ENCODE assay signal across 8 mouse cellular contexts in the genomic region with DNA sequence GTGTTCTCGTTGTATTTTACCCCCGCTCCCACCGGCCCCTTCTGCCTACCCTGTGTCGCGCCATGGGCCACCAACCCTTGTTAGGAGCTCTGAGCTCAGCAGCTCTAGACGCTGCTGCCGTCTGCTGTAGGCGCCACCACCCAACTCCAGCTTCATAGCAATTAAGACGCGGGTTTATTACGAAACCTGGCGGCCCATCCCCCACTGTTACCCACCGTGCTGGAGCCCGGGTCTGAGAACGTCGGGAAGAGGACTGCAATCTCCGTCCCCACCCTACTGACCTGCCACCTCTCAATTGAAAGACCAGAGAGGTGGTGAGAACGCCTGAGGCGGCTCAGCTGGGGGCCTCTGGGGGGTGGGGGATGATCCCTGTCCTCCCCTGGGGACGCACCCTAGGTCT. TPM values are rescaled to one million over a fixed set of nuclear protein-coding genes. Genes with fewer than 3 reads are reported as not detected.
A peak's percentile ranks its signal among the peaks of the same experiment; 100 is the strongest.
DNase-seq lines count a peak whose midpoint lies in the region; ATAC-seq lines count a peak whose summit lies in the region.

No protein-coding gene starts in this region.

- H3K36me3 ChIP-seq in hindbrain, embryonic 15.5 days, result no peaks in the 10 kb centered on the region
- H3K36me3 ChIP-seq in macrophage (ENCODE audit: inconsistent target), result no peaks in the 10 kb centered on the region

- peaks cover 71% of the 10 kb centered on the region for H3K4me1 ChIP-seq in hindbrain, embryonic 15.5 days (replicated peaks)

- ATAC-seq in hindbrain, embryonic 15.5 days (ENCODE audit: low FRiP score, low read depth), result no peak
- no peak for ATAC-seq in inflammation-experienced regulatory T-cells, adult 6 months

- no peak overlapping the region for H3K9ac ChIP-seq in hindbrain, embryonic 15.5 days

- peaks cover 37% of the 10 kb centered on the region for H3K27me3 ChIP-seq in hindbrain, embryonic 15.5 days

- H3K4me2 ChIP-seq in hindbrain, embryonic 15.5 days, result peak overlapping the region; percentile 95

- peaks cover 22% of the 10 kb centered on the region for H3K79me2 ChIP-seq in macrophage (ENCODE audit: inconsistent target)

- H3K9me3 ChIP-seq in hindbrain, embryonic 15.5 days, result no peaks in the 10 kb centered on the region

- under 1% methylated on average over 20 of the region's 20 CpGs for WGBS in hindbrain, embryonic 15.5 days
- 10% methylated on average over 20 of the region's 20 CpGs for WGBS in macrophage (ENCODE audit: missing documents)

- peak; percentile 44 for DNase-seq in gastrocnemius, adult 18-20 months (ENCODE audit: low spot score)
- no peak for DNase-seq in gastrocnemius, postnatal 4 days (ENCODE audit: low spot score in 2 of 2)
- DNase-seq in 3134 (ENCODE audit: extremely low read depth, insufficient read length, low spot score), result peak; percentile 74
- DNase-seq in embryo, embryonic 11 days, result peak; percentile 60
- no peak for DNase-seq in layer of hippocampus, adult 9-10 months (ENCODE audit: low spot score)

- H3K27ac ChIP-seq in hindbrain, embryonic 15.5 days (replicated peaks), result no peak overlapping the region
- peak overlapping the region; percentile 62 for H3K27ac ChIP-seq in macrophage

- H3K4me3 ChIP-seq in hindbrain, embryonic 15.5 days, result peak overlapping the region; percentile 54
- H3K4me3 ChIP-seq in macrophage (ENCODE audit: inconsistent target), result peak overlapping the region; percentile 42

RNA-seq across cellular contexts. Expression of a gene that starts 2.3 kb away (rescaled TPM):
- 10 to 100 TPM; 17.3 to 25.0 TPM for total RNA-seq in gastrocnemius, adult 18-20 months (2021)
- 10 to 100 TPM; 13.5 to 16.3 TPM for total RNA-seq in gastrocnemius, postnatal 4 days (2021)
- 6.9 and 8.5 TPM in 2 replicates for polyA plus RNA-seq in hindbrain, embryonic 15.5 days (2015; fragmentation: Nextera tagmentation; extraction: Ambion mirVana)
- total RNA-seq in macrophage (2018; cell fraction: chromatin; rRNA removed), result 1,000 to 10,000 TPM in 1 of 26 experiments, 100 to 1,000 TPM in 25; 108 to 1,046 (median 613) TPM
- total RNA-seq in macrophage (2018; cell fraction: cytosol; rRNA removed), result 100 to 1,000 TPM; 117 to 845 (median 491) TPM
- total RNA-seq in macrophage (2018; cell fraction: nucleus; rRNA removed), result 1,000 to 10,000 TPM in 14 of 26 experiments, 100 to 1,000 TPM in 12; 109 to 1,748 (median 1,022) TPM
- 45.9 to 89.8 TPM (median 71.3 TPM) in 3 replicates for polyA plus RNA-seq in macrophage (2018)
- 10 to 100 TPM; 26.4 to 51.5 (median 39.3) TPM for polyA plus RNA-seq in inflammation-experienced regulatory T-cells, adult 6 months (2017; shearing (Covaris generic))

RNA-seq across cellular contexts. Expression of a gene that starts 14.2 kb away (rescaled TPM):
- 1 to 10 TPM; 2.7 to 3.2 TPM for total RNA-seq in gastrocnemius, adult 18-20 months (2021)
- 10 to 100 TPM; 46.8 to 50.5 TPM for total RNA-seq in gastrocnemius, postnatal 4 days (2021)
- 38.4 and 40.9 TPM in 2 replicates for polyA plus RNA-seq in hindbrain, embryonic 15.5 days (2015; fragmentation: Nextera tagmentation; extraction: Ambion mirVana)
- 10 to 100 TPM in 19 of 26 experiments, 1 to 10 TPM in 7; 5.1 to 30.1 (median 12.9) TPM for total RNA-seq in macrophage (2018; cell fraction: chromatin; rRNA removed)
- 1 to 10 TPM; 4.0 to 9.6 (median 7.0) TPM for total RNA-seq in macrophage (2018; cell fraction: cytosol; rRNA removed)
- 10 to 100 TPM in 10 of 26 experiments, 1 to 10 TPM in 16; 4.9 to 32.4 (median 8.3) TPM for total RNA-seq in macrophage (2018; cell fraction: nucleus; rRNA removed)
- 6.2 to 17.4 TPM (median 7.2 TPM) in 3 replicates for polyA plus RNA-seq in macrophage (2018)
- 1 to 10 TPM; 2.4 to 4.5 (median 3.5) TPM for polyA plus RNA-seq in inflammation-experienced regulatory T-cells, adult 6 months (2017; shearing (Covaris generic))

RNA-seq across cellular contexts. Expression of a gene that starts 31.4 kb away (rescaled TPM):
- 100 to 1,000 TPM; 109 to 127 TPM for total RNA-seq in gastrocnemius, adult 18-20 months (2021)
- total RNA-seq in gastrocnemius, postnatal 4 days (2021), result 100 to 1,000 TPM; 120 to 134 TPM
- polyA plus RNA-seq in hindbrain, embryonic 15.5 days (2015; fragmentation: Nextera tagmentation; extraction: Ambion mirVana), result 329 and 342 TPM in 2 replicates
- total RNA-seq in macrophage (2018; cell fraction: chromatin; rRNA removed), result 10 to 100 TPM in 23 of 26 experiments, 1 to 10 TPM in 3; 5.7 to 41.2 (median 21.0) TPM
- 100 to 1,000 TPM in 1 of 26 experiments, 10 to 100 TPM in 25; 56.5 to 101 (median 78.3) TPM for total RNA-seq in macrophage (2018; cell fraction: cytosol; rRNA removed)
- 10 to 100 TPM; 14.0 to 62.1 (median 35.5) TPM for total RNA-seq in macrophage (2018; cell fraction: nucleus; rRNA removed)
- 25.5 to 160 TPM (median 109 TPM) in 3 replicates for polyA plus RNA-seq in macrophage (2018)
- 100 to 1,000 TPM; 207 to 260 (median 248) TPM for polyA plus RNA-seq in inflammation-experienced regulatory T-cells, adult 6 months (2017; shearing (Covaris generic))

Comparison
In these comparisons a context has a peak if more than half of its experiments do, and no peak if none do; other contexts are left out.
1. DNase-seq: peak in gastrocnemius, adult 18-20 months (single experiment), 3134 (single experiment) and embryo, embryonic 11 days (single experiment); none in gastrocnemius, postnatal 4 days (0 of 2) and layer of hippocampus, adult 9-10 months (single experiment).